Mouse (Mus musculus) ES-E14 (cell line): ENCODE measurements around the gene Cerk. TPM values are rescaled to one million over a fixed set of nuclear protein-coding genes. Genes with fewer than 3 reads are reported as not detected.
"Not testable (repeated sequence)": the region's sequence is repeated elsewhere in the genome, so short reads cannot be mapped to it uniquely, and the experiment has no call there.

Experiments used
- DNase-seq: peaks from one replicate; pipeline ENCODE4 v3.0.0-alpha.2; 2013; ENCODE audit warnings: low read depth, low spot score
- H3K27ac ChIP-seq: 2 replicates; pipeline ENCODE4 v1.5.1; 2012; ENCODE audit warnings: low read depth, mild to moderate bottlenecking, low read length, moderate library complexity, mixed read lengths; ENCODE audit not compliant: poor library complexity, insufficient read depth, severe bottlenecking
- H3K36me3 ChIP-seq: 2 replicates; pipeline ENCODE4 v1.6.1; 2012; ENCODE audit warnings: mild to moderate bottlenecking, low read length, moderate library complexity, mixed read lengths; ENCODE audit not compliant: control insufficient read depth, poor library complexity, insufficient read depth, severe bottlenecking
- H3K4me1 ChIP-seq, 2 experiments: fragments of 150-350 bp in 1 of 2; sonication (generic) in 1 of 2; 2 replicates each; pipeline ENCODE4 v1.6.1; 2012; ENCODE audit warnings: low read length in 2 of 2, mild to moderate bottlenecking in 1 of 2, mixed read lengths in 1 of 2; ENCODE audit not compliant: control insufficient read depth in 2 of 2, insufficient read depth in 2 of 2, poor library complexity in 1 of 2
- H3K4me3 ChIP-seq, 2 experiments: fragments of 150-350 bp in 1 of 2; sonication (generic) in 1 of 2; 2 replicates each; pipeline ENCODE4 v1.5.1; 2012; ENCODE audit warnings: low read length in 2 of 2, low read depth in 1 of 2, mild to moderate bottlenecking in 1 of 2, mixed read lengths in 1 of 2; ENCODE audit not compliant: insufficient read depth in 1 of 2, poor library complexity in 1 of 2, severe bottlenecking in 1 of 2
- H3K9ac ChIP-seq: 2 replicates; pipeline ENCODE4 v1.6.1; 2012; ENCODE audit warnings: low read depth, mild to moderate bottlenecking, low read length, mixed read lengths; ENCODE audit not compliant: poor library complexity, insufficient read depth, severe bottlenecking
- H3K9me3 ChIP-seq: fragments of 150-350 bp; sonication (generic); 2 replicates; pipeline ENCODE4 v1.6.1; 2012; ENCODE audit warnings: low read depth, mild to moderate bottlenecking, low read length; ENCODE audit not compliant: control insufficient read depth, insufficient read depth
- CHD2 ChIP-seq: IDR thresholded peaks from 2 replicates; pipeline ENCODE4 v1.6.1; 2014; ENCODE audit warnings: mild to moderate bottlenecking, low read depth, low read length, inconsistent platforms
- HCFC1 ChIP-seq: IDR thresholded peaks from 2 replicates; pipeline ENCODE4 v1.6.1; 2012; ENCODE audit warnings: low read length, inconsistent platforms, borderline replicate concordance; ENCODE audit not compliant: insufficient read depth
- MAFK ChIP-seq: IDR thresholded peaks from 2 replicates; pipeline ENCODE4 v1.6.1; 2014; ENCODE audit warnings: mild to moderate bottlenecking, low read depth, low read length, inconsistent platforms; ENCODE audit not compliant: insufficient read depth
- ZC3H11A ChIP-seq: IDR thresholded peaks from 2 replicates; pipeline ENCODE4 v1.6.1; 2012; ENCODE audit warnings: low read depth, mild to moderate bottlenecking, inconsistent platforms, low read length, borderline replicate concordance
- ZNF384 ChIP-seq: IDR thresholded peaks from 2 replicates; pipeline ENCODE4 v1.6.1; 2012; ENCODE audit warnings: low read depth, low read length, inconsistent platforms
- in situ Hi-C, 2 experiments: fragments of 600-800 bp; cut with MboI; formaldehyde crosslinking; loops; one replicate each; pipeline ENCODE4 v1.15.1; 2025; ENCODE audit warnings: low sequenced_read_pairs in 2 of 2, inconsistent platforms in 1 of 2; ENCODE audit not compliant: unreplicated experiment in 2 of 2
- total RNA-seq: library from RNA; depleted of rRNA; stranded (reverse); fragments of 300-350 nt; gene quantifications from 2 replicates; pipeline ENCODE4 v1.2.3, GENCODE M21; 2012

Cerk gene
- total RNA-seq, 1 experiment = 3.4 TPM

GRCm38 (mm10) chr15:86213753-86214548, 28.0 kb upstream of the Cerk start, which contains the start of gene Tbc1d22a:
TSS of gene Tbc1d22a (plus strand) at chr15:86214459.
- peak within 1 kb of the TSS; percentile 94 for H3K9ac ChIP-seq
- peak; percentile 80 for TF ChIP-seq HCFC1
- TF ChIP-seq ZC3H11A = no peak
- H3K9me3 ChIP-seq = no peaks in the 10 kb centered on the region
- H3K4me3 ChIP-seq = peak within 1 kb of the TSS; percentile 75 to 100
- in situ Hi-C loops = no loop called here
- H3K27ac ChIP-seq = peak within 1 kb of the TSS; percentile 64
- no peaks in the 10 kb centered on the region for H3K36me3 ChIP-seq
- H3K4me1 ChIP-seq = peaks cover under 1 to 2% of the 10 kb centered on the region in 2 experiments; a peak in 1 of 4 replicates
- peak; percentile 90 for DNase-seq

- DNase-seq, H3K27ac ChIP-seq, H3K9me3 ChIP-seq, in situ Hi-C loops, H3K9ac ChIP-seq, H3K4me1 ChIP-seq, H3K4me3 ChIP-seq, H3K36me3 ChIP-seq: not testable (repeated sequence)
These were observed 26.3 kb upstream of the Cerk start for GRCm38 (mm10) chr15:86212193-86212592.

GRCm38 (mm10) chr15:86206385-86206784, 20.4 kb upstream of the Cerk start:
- no peaks in the 10 kb centered on the region for H3K9me3 ChIP-seq
- peaks cover 0 to 19% of the 10 kb centered on the region in 2 experiments; a peak in 2 of 4 replicates for H3K4me1 ChIP-seq
- in situ Hi-C loops = no loop called here
- H3K9ac ChIP-seq = no peak overlapping the region
- no peak for DNase-seq
- H3K4me3 ChIP-seq = no peak overlapping the region
- no peaks in the 10 kb centered on the region for H3K36me3 ChIP-seq
- H3K27ac ChIP-seq = no peak overlapping the region
- TF ChIP-seq MAFK (no peak), CHD2 (no peak), ZC3H11A (no peak), HCFC1 (no peak), ZNF384 (no peak)

GRCm38 (mm10) chr15:86205300-86205699, 19.4 kb upstream of the Cerk start:
- H3K4me1 ChIP-seq = peaks cover 0 to 24% of the 10 kb centered on the region in 2 experiments; a peak in 2 of 4 replicates
- TF ChIP-seq MAFK = peak; percentile 62
- TF ChIP-seq HCFC1 = no peak
- TF ChIP-seq ZNF384 = no peak
- peak; percentile 70; the same call in 1 of the 2 replicates for TF ChIP-seq ZC3H11A
- no peaks in the 10 kb centered on the region for H3K9me3 ChIP-seq
- no peak overlapping the region for H3K27ac ChIP-seq
- peak; percentile 66 for DNase-seq
- no peak overlapping the region for H3K4me3 ChIP-seq
- H3K36me3 ChIP-seq = no peaks in the 10 kb centered on the region
- H3K9ac ChIP-seq = no peak overlapping the region
- in situ Hi-C loops = no loop called here
